Mouse (Mus musculus): ENCODE results near the gene Tmem63c. TPM values are rescaled to one million over a fixed set of nuclear protein-coding genes. Genes with fewer than 3 reads are reported as not detected.

Gene Tmem63c
- total and polyA plus RNA-seq, 2 experiments from 2014 or later, result 8.5 to 21.8 TPM

GRCm38 (mm10) chr12:87044711-87045110 lies 23.6 kb downstream of the Tmem63c start:
- Histone ChIP-seq H3K4me3 (ENCODE audit: low read depth, low read length) (no peak overlapping the region), H3K36me3 (ENCODE audit: insufficient read depth) (no peaks in the 10 kb centered on the region), H3K4me1 (ENCODE audit: insufficient read depth) (peaks cover 16% of the 10 kb centered on the region), H3K4me2 (ENCODE audit: low read depth) (no peak overlapping the region), H3K27ac (ENCODE audit: low read depth, low read length) (0 out of 2 replicates have a peak overlapping the region, but pooled peaks have one; percentile 50), H3K27me3 (ENCODE audit: insufficient read depth, low read length) (no peaks in the 10 kb centered on the region), H3K9ac (no peak overlapping the region), H3K9me3 (ENCODE audit: low read length) (no peaks in the 10 kb centered on the region)
- ATAC-seq, result peak; percentile 72
- no peak for TF ChIP-seq CTCF (IDR thresholded peaks at IDR 0.05; ENCODE audit: low read depth)
- peak; percentile 63 for DNase-seq
- 1% methylated on average over 5 of the region's 5 CpGs for WGBS

GRCm38 (mm10) chr12:87047536-87047935 lies 26.4 kb downstream of the Tmem63c start:
- Histone ChIP-seq H3K4me1 (ENCODE audit: insufficient read depth) (peaks cover 16% of the 10 kb centered on the region), H3K9ac (no peak overlapping the region), H3K4me3 (ENCODE audit: low read depth, low read length) (no peak overlapping the region), H3K36me3 (ENCODE audit: insufficient read depth) (no peaks in the 10 kb centered on the region), H3K27me3 (ENCODE audit: insufficient read depth, low read length) (no peaks in the 10 kb centered on the region), H3K27ac (ENCODE audit: low read depth, low read length) (no peak overlapping the region), H3K9me3 (ENCODE audit: low read length) (no peaks in the 10 kb centered on the region), H3K4me2 (ENCODE audit: low read depth) (no peak overlapping the region)
- no peak for ATAC-seq
- WGBS, result 63% methylated on average over 3 of the region's 3 CpGs
- no peak for TF ChIP-seq CTCF (IDR thresholded peaks at IDR 0.05; ENCODE audit: low read depth)
- no peak for DNase-seq

- WGBS, result 20% methylated on average over 16 of the region's 16 CpGs
- no peak overlapping the region for H3K4me3 ChIP-seq (ENCODE audit: low read depth, low read length)
- DNase-seq, result peak; percentile 89
- no peak overlapping the region for H3K4me2 ChIP-seq (ENCODE audit: low read depth)
- H3K27ac ChIP-seq (ENCODE audit: low read depth, low read length), result no peak overlapping the region
- H3K36me3 ChIP-seq (ENCODE audit: insufficient read depth), result peaks cover 10% of the 10 kb centered on the region
- no peaks in the 10 kb centered on the region for H3K9me3 ChIP-seq (ENCODE audit: low read length)
- no peaks in the 10 kb centered on the region for H3K4me1 ChIP-seq (ENCODE audit: insufficient read depth)
- ATAC-seq, result peak; percentile 89
- H3K27me3 ChIP-seq (ENCODE audit: insufficient read depth, low read length), result peaks cover 9% of the 10 kb centered on the region
- TF ChIP-seq CTCF (IDR thresholded peaks at IDR 0.05; ENCODE audit: low read depth), result peak; percentile 96
- no peak overlapping the region for H3K9ac ChIP-seq
Observed at GRCm38 (mm10) chr12:87052661-87053321, 31.7 kb downstream of the Tmem63c start.

GRCm38 (mm10) chr12:87054873-87055272 lies 33.7 kb downstream of the Tmem63c start:
- 70% methylated on average over 7 of the region's 7 CpGs for WGBS
- no peak for ATAC-seq
- TF ChIP-seq CTCF (IDR thresholded peaks at IDR 0.05; ENCODE audit: low read depth), result no peak

GRCm38 (mm10) chr12:87057066-87057465 lies 35.9 kb downstream of the Tmem63c start:
- TF ChIP-seq CTCF (IDR thresholded peaks at IDR 0.05; ENCODE audit: low read depth), result no peak
- peaks cover 23% of the 10 kb centered on the region for H3K36me3 ChIP-seq (ENCODE audit: insufficient read depth)
- H3K27ac ChIP-seq (ENCODE audit: low read depth, low read length), result no peak overlapping the region
- peaks cover 9% of the 10 kb centered on the region for H3K27me3 ChIP-seq (ENCODE audit: insufficient read depth, low read length)
- 59% methylated on average over 17 of the region's 17 CpGs for WGBS
- H3K4me3 ChIP-seq (ENCODE audit: low read depth, low read length), result no peak overlapping the region
- no peaks in the 10 kb centered on the region for H3K4me1 ChIP-seq (ENCODE audit: insufficient read depth)
- no peaks in the 10 kb centered on the region for H3K9me3 ChIP-seq (ENCODE audit: low read length)
- H3K4me2 ChIP-seq (ENCODE audit: low read depth), result no peak overlapping the region
- ATAC-seq, result no peak
- no peak overlapping the region for H3K9ac ChIP-seq
- DNase-seq, result no peak

More at GRCm38 (mm10) chr12:87054873-87055272, 33.7 kb downstream of the Tmem63c start:
- no peak for DNase-seq
- H3K27ac ChIP-seq (ENCODE audit: low read depth, low read length), result no peak overlapping the region
- H3K4me2 ChIP-seq (ENCODE audit: low read depth), result no peak overlapping the region
- H3K27me3 ChIP-seq (ENCODE audit: insufficient read depth, low read length), result peaks cover 9% of the 10 kb centered on the region
- no peak overlapping the region for H3K9ac ChIP-seq
- no peaks in the 10 kb centered on the region for H3K9me3 ChIP-seq (ENCODE audit: low read length)
- no peaks in the 10 kb centered on the region for H3K4me1 ChIP-seq (ENCODE audit: insufficient read depth)
- no peak overlapping the region for H3K4me3 ChIP-seq (ENCODE audit: low read depth, low read length)
- peaks cover 15% of the 10 kb centered on the region for H3K36me3 ChIP-seq (ENCODE audit: insufficient read depth)

DNA sequence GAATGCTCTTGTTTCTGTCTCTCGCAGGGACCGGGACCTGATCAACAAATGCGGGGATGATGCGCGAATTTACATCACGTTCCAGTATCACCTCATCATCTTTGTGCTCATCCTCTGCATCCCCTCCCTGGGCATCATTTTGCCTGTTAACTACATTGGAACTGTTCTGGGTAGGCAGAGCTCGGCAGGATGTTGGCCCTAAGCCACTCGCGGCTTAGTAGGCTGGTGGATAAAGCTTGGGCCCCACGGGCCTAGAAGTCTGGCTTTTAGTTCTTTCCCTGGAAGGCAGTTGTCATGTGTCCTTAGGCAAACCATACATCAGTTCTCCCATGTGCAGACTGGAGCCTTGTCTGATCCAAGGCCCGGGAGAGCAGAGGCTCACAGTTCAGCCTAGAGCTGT lies 44.3 kb downstream of the Tmem63c start:
- H3K27ac ChIP-seq (ENCODE audit: low read depth, low read length), result no peak overlapping the region
- no peak overlapping the region for H3K4me2 ChIP-seq (ENCODE audit: low read depth)
- no peaks in the 10 kb centered on the region for H3K9me3 ChIP-seq (ENCODE audit: low read length)
- H3K36me3 ChIP-seq (ENCODE audit: insufficient read depth), result peaks cover 18% of the 10 kb centered on the region
- no peak for ATAC-seq
- H3K27me3 ChIP-seq (ENCODE audit: insufficient read depth, low read length), result no peaks in the 10 kb centered on the region
- H3K9ac ChIP-seq, result no peak overlapping the region
- H3K4me3 ChIP-seq (ENCODE audit: low read depth, low read length), result no peak overlapping the region
- no peak for DNase-seq
- no peaks in the 10 kb centered on the region for H3K4me1 ChIP-seq (ENCODE audit: insufficient read depth)
- 80% methylated on average over 11 of the region's 11 CpGs for WGBS
- TF ChIP-seq CTCF (IDR thresholded peaks at IDR 0.05; ENCODE audit: low read depth), result no peak

GRCm38 (mm10) chr12:87066429-87066828 lies 45.3 kb downstream of the Tmem63c start:
- Histone ChIP-seq H3K4me2 (ENCODE audit: low read depth) (no peak overlapping the region), H3K4me3 (ENCODE audit: low read depth, low read length) (no peak overlapping the region), H3K9ac (no peak overlapping the region), H3K36me3 (ENCODE audit: insufficient read depth) (peaks cover 14% of the 10 kb centered on the region), H3K9me3 (ENCODE audit: low read length) (no peaks in the 10 kb centered on the region), H3K27me3 (ENCODE audit: insufficient read depth, low read length) (no peaks in the 10 kb centered on the region), H3K4me1 (ENCODE audit: insufficient read depth) (no peaks in the 10 kb centered on the region), H3K27ac (ENCODE audit: low read depth, low read length) (no peak overlapping the region)
- 66% methylated on average over 5 of the region's 5 CpGs for WGBS
- no peak for ATAC-seq
- no peak for DNase-seq
- TF ChIP-seq CTCF (IDR thresholded peaks at IDR 0.05; ENCODE audit: low read depth), result no peak
